Mouse (Mus musculus) spleen, postnatal 4 days (tissue): ENCODE results near the gene Kif4.

Experiments used
- DNase-seq, 2 experiments: peaks; one replicate each; pipeline ENCODE4 v3.0.0; 2022; ENCODE audit warnings: low spot score in 2 of 2

The Kif4 gene

DNA sequence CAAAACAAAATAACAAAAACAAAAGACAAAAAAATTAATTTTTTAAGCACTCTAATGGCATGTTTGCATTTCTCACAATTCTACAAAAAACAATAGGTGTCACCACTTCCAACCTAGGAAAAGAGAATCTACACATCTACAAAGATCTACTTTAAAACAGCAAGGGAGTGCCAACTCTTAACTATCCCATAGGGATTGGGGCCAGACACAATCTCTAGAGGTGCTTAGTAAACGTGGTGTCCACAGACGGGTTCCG lies at the start of gene Kif4:
Gene Kif4 (plus strand): TSS at position 192 of the 256 bp plus-strand sequence.
- no peak for DNase-seq

DNA sequence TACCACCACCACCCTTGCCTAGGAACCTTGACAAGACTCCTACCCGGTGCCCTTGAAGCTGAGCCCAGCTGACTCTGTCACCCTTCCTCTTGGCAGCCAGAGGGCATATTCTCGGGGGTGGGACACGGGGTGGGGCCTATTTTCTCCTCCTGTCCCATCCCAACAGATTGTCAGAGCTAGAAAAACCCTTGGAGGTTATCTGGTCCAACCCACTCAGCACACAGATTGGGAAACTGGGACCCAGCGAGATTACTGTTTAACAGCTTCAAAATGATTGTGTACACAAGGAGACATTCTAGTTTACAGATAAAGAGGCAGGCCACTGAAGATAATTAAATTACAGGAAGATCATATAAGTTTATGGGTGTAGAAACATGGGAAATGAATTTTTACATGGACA lies 30.7 kb upstream of the Kif4 start, which contains the start of gene P2ry4:
Gene P2ry4 (minus strand): TSS at position 79 of the 400 bp plus-strand sequence.
- DNase-seq: no peak

DNA sequence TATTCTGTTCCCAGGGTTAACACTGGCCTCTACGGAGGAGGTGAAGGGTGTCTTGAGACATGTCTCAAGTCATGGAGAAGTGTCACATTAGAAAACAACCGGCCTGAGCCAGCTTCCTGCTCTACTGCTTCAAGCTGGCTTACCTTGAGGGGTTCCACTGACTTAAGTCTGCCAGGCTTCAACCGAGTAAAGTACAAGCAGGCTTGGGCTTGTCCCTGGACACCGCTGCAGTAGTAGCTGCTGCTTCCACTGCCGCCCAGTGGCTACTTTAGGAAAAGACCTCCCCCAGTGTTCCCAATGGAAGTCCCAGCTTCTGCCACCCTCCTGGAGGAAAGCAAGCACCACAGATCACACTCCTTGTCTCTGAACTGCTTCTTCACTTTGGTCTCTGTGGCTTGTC lies 28.1 kb upstream of the Kif4 start:
- no peak for DNase-seq

DNA sequence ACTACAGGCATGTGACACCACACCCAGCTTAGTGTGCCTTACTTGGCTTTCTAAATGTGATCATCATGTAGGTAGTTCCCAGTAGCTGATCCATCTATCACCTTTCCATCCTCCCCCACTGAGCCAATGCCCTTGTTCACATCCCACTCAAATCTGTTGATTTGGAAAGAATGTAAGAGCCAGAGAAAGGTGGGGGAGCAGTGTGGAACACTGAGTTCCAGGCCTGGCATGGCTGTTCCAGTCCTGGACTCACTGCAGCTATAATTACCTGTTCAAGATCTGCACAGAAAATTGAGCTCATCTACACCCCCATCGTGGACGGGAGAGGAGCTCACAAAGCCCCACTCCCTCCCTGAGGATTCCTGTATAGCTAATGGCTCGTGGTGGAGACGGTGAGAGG lies 25.8 kb upstream of the Kif4 start:
- no peak for DNase-seq

DNA sequence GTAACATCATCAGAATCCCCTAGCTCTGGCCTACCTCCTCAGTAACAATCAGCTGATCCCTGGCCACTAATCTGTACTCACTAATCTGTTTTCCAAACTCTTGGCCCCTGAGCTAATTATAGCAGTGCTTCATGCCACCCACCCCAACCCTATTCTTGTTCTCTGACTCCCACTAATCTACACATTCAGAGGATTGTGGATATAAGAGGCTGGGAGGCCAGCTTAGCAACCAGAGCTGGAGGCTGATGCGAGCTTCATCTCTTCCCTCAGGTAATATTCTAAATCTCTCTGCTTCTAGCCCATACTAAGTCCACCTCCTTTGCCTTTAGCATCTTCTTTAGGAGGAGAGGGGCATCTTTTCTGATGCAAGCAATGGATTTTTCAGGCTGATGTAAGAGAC lies 20.2 kb upstream of the Kif4 start, which contains the start of gene Arr3:
Gene Arr3 (plus strand): TSS at position 184 of the 400 bp plus-strand sequence.
- DNase-seq: no peak

DNA sequence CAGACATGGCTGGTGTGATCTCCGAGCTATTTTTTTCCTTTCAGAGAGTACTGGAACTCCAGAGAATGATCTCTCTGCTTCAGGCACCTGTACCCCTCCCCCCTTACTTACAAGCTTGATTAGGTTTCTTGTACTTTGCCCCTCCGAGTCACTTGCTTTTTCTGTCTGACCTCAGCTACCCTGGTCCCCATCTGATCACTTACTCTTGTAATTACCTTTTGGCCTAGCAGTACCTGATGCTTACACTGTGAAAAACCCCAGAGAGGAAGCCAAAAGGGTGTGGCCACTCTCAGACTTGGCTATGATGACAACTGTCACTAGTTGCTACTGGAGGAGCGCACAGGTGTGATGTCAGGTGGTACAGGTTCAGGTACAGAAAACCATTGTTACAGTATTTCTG lies 7.0 kb upstream of the Kif4 start:
- no peak for DNase-seq

DNA sequence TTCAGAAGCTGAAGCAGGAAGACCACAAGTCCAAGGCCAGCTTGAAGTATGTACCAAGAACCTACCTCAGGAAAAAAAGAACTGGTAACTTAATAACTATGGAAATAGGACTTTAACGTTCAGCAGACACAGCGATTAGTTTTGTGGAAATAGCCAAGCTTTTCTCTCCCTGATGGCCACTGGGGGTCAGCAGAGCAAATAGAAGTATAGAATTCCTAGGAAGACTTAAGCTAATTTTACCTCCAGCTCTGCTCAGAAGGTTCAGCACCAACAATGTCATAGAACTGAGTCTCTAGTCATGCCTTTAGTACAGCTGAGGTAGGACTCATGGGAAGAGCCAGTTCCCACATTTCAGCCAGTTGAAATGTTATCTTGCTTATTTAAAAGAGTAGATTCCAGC lies 4.2 kb upstream of the Kif4 start:
- DNase-seq: no peak

DNA sequence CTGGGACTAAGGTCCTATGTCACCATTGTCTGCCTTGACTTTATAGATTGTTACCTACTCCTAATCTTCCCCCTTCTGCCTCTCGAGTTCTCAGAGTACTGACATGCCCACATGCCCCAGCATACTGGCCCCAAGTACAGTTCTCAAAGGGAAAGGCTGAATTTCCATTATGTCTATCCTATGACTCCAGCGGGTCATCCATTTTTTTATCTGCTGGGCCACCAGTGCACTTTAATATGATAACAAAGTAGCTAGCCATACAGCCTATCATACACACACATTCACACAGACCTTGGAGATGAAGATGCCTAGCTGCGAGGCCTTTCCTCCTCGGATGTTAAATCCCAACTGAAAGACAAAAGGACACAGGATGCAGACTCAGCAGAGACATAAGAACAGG lies 1.3 kb upstream of the Kif4 start:
- DNase-seq: peak in 1 of 2 experiments; percentile 12

DNA sequence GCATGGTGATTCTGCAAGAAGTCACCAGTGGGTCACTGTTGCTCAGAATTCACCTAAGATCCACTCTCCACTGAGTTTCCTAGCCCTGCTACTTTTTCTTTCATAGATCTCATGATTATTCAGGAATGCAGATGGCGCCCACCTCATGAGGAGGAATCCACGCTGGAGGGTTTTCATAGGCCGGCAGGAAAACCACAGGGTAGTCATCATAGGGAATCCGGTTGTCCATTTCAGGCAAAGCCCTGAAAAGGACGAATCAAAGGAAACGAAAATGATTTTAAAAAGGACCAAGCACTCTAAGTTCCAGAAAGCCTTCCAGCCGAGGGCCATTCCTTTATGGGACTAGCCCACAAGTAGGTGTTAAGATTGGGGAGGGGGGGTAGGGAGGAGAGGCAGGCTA lies 391 bp upstream of the Kif4 start:
- no peak for DNase-seq

DNA sequence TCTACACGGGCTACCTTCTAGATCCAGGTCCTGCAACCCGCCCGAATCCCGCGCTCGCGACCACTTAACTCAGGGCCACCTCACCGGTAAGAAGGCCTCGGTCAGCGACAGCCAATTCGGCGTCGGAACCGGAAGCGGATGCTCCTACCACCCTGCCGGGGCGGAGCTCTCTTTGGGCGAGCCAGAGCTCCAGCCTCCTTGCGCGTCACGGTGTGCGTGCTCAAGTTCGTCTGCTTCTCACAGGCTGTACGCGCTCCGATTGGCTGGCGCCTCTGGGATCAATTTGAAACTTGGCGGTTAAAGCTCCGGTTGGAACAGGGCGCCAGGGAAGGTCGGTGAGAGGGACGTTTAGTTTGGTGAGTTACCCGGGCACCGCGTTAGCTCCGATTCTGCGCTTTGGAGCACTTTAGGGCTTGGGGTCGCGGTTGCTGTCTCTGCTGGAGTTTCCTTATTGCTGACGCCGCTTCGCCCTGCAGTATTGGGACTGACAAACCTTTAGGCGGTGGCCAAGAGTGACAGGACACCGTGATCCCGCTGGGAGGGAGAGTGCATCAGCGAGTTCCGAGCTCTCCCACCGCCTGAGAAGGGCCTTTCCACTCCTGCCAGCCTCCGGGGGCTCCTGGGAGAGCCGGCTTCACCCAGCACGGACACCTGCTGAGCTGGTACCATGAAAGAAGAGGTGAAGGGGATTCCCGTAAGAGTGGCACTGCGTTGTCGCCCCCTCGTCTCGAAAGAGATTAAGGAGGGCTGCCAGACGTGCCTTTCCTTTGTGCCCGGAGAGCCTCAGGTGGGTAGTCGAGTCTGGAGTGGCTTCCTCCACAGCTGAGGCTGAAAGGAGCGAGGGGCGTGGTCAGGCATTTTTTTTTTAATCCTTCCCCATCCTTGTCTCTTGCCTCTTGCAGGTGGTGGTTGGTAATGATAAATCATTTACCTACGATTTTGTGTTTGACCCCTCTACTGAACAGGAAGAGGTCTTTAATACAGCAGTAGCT lies 561 bp downstream of the Kif4 start, which contains the start of gene Pdzd11:
Gene Pdzd11 (minus strand): TSS at position 767 of the 992 bp plus-strand sequence.
- DNase-seq: peak; percentile 86 to 89

DNA sequence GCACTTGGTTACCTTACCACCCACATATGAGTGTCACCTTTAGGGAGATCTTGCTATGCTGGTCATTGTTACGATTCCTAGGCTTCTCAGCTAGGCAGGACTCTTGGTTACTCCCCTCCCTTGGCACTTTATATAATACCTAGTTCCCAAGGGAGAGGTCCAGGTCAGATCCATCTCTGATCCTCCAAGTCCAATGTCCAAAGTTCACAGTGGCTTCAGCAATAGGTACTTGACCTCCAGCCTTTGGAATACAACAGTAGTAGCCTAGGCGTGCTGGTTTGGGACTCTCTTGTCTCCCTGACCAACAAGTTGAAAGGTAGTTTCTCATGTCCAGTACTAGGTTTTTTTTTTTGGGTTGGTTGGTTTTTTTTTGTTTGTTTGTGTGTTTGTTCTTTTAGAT lies 3.5 kb downstream of the Kif4 start:
- DNase-seq: no peak

DNA sequence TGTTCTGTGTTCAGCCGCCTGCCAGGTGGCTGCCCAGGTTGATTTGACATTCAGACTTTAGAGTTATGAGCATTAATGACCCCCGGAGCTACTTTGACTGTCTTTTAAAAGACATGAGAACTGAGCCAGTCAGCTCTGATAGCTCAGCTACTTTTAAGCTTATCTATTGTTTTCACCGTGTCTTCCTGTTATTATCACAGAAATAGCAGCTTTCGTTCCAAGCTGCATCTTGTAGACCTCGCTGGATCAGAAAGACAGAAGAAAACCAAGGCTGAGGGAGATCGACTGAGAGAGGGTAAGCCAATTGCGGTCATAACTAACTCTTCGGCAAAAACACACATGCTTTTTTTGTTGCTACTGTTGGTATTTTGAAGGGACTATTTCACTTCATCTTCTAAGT lies 12.9 kb downstream of the Kif4 start:
- DNase-seq: no peak

DNA sequence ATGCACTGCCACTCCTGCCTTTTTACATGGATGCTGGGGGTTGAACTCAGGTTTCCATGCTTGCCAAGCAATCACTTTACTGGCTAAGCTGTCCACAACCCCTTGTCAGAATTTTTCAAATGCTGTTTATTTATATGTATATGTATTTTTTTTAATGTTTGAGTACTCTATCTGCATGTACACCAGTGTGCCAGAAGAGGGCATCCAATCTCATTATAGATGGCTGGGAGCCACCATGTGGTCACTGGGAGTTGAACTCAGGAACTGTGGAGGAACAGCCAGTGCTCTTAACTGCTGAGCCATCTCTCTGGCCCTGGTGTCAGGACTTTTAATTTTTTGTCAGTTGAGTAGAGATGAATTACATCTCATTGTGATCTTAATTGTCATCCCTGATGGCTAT lies 27.3 kb downstream of the Kif4 start:
- no peak for DNase-seq

DNA sequence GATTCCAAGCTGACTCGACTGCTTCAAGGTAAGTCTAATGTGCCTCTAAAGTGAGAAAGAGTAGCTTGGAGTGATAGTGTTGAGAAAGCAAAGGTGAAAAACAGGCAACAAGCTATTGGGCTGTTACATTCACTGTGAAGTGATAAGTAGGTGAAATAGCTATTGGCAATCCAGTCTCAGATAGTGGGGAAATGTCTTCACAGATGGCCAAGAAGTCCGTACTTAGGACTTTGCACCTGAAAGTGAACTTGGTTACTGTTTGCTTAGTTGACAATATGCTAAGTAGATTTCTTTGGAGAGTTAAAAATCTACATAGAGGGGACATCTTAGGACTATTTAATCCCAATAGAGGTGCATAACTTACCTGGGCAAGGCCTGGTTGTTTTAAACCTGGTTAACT lies 39.3 kb downstream of the Kif4 start:
- DNase-seq: no peak

DNA sequence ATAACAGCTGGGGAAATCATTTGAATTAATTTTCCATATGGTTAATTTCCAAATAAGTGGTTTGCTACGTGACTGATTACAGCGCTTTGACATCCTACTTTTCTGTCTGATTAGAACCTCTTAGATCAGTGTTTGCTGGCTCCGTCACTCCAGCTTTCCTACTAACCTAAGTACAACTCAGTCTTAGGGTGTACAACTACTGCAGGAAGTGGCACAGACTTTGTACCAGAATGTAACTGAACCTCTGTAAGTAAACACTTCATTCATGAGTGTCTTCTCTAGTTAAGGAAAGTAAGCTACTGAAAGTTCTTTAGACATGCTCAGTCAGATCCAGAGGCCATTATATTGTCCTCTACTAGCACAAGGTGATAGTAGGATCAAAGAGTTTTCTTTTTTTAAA lies 52.7 kb downstream of the Kif4 start:
- DNase-seq: no peak

DNA sequence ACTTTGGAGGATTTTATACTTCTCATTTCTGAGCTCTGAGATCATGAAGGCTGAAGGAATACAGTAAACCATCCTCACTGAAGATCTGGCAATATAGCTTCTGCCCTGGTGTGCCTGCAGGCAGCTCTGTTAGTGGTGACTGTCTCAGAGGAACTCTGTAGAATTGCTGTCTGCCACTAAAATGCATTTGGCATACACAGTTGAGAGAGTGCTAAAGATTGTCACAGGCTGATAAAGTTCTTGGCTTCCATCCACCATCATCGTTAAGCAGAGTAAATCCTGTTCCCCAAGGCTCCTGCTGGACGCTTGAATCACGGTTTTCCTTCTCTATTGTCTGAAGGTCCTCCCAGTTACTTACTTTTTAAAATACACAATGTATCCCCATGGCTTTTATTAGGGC lies 61.0 kb downstream of the Kif4 start:
- no peak for DNase-seq

DNA sequence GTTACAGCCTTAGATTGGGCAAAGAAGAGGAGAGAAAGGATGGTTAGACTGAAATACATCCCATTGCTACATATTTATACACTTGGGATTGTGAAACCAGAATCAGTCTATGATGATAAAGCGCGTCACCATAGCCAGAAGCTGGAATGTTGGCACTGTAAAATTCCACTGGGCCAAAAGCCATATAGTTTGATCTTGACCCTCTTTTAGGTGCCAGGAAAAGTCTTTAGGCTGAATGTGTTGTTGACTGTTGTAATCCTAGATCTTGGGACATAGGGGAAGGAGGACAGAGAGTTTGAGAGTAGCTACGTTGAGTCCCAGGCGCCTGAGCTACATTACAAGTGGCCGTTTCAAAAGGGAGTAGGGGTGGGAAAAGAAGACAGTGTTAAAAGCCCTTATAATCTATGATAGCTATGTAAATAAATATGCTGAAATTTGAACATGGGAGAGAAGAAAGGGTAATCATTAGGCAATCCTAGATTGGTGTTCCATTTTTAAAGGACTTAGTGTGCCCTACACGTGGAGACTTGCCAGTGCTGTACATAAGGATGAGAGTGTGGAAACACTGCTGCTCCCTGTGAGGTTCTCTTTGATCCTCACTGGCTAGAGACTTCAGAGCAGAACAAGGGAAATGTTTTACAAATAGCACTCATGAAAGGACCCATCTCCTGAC lies 62.0 kb downstream of the Kif4 start:
- no peak for DNase-seq

DNA sequence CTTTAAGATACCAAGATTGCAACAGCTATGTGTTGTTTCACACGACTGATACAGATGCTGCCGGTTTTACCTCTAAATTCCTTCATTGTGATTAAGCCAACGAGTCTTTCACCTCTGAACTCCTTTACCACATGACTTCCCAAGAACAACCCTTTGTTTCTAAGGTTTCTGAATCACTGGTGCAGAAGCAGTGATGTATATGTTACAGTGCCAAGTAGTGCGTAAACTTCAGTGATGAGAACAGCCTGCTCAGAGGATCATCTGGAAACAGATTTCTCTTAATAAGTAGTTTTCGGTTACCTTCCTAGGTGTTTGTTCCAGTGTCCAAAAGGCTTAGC lies 62.5 kb downstream of the Kif4 start:
- no peak for DNase-seq

DNA sequence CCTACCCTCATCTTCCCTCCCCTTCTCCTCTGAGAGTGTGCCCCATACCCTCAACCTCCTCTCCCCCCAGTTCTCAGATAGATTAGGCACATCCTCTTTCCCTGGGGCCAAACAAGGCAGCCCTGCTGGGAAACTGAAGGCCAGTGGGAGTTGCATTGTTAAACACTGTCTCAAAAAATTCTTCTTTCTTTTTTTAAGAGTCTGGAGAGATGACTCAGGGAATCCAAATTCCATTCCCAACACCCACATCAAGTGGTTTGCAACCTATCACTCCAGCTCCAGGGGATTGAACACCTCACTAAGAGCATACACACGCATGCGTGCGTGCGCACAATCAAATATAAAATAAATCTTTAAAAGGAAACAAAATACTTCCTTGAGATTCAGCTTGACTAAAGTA lies 71.2 kb downstream of the Kif4 start:
- no peak for DNase-seq

DNA sequence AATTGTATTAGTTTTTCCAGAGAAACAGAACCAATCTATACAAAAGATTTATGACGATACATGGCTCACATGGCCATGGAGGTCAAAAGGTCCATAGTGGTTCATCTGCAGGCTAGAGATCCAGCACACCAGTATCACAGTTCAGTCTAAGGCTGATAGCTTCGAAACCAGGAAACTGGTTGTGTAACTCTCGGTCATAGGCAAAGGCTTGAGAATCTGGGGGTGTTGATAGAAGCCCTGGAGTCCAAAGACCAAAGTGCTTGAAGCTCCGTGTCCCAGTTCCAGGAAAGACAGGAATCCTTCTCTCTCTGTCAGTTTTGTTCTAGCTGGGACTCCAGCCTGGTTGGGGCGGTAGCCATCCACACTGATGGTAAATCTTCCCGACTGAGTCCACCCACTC lies 82.5 kb downstream of the Kif4 start:
- no peak for DNase-seq

DNA sequence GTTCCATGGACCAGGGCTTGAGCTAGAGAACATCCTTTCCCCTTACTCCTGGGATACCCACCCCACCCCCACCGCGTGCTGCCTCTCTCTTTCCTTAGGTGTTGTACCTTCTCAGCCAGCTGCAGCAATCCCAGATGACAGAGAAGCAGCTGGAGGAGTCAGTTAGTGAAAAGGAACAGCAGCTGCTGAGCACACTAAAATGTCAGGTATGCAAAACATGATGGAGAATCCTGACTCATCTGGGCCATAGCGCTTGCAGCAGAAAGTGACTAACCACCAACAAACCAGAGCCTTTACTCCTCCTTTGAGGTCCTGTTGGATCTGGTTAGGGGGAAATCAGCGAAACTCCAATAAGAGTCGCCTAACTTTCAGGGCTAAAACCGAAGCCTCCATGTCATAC lies 90.6 kb downstream of the Kif4 start:
- no peak for DNase-seq

DNA sequence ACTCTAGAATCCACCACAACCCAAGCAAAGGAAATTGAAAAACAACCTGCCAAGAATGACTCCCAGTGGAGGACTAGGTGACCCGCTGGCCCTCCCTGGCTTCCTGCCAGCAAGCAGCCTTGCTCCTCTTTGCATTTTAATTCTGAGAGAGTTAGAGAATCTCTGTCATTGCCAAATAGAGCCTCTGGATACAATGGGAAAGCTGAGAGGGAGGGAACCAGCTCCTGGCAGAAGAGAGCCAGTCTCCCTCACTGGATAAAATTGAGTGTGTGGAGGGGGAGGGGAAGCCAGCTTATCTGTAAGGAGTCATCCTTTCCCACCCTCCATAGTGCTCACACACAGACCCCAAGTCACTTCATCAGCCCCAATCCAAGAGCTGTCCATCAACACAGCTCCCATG lies 103.4 kb downstream of the Kif4 start:
- DNase-seq: peak in 1 of 2 experiments; percentile 13

DNA sequence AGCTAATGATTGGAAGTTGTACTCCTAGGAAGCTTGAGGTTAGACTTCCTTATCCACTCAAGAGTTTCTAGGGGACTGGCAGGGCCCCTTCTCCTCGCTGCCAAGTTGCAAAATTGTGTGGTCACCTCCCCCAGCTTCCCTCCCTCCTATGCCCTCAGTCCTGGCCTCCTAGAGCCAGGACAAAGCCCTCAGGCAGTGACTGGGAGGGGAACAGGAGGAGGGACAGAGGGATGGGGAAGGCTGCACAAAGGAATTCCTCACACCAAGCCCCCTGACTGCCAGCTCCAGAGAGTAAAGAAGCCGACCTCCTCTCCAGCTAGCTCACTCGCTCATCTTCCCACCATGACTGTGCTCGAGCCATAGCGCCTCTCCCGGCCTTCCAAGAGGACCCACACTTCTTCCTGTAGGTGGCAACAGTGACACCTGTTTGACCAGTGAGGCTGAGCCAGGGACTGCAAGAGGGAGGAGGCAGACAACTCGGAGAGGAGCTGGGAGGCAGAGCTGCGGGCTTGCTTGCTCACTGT lies 104.2 kb downstream of the Kif4 start, which contains the start of gene Gdpd2:
Gene Gdpd2 (plus strand): TSS at position 209 of the 524 bp plus-strand sequence.
- DNase-seq: no peak
